Mouse (Mus musculus) thymus, adult 2 months (tissue): ENCODE measurements around the gene Hoxa7. TPM values are rescaled to one million over a fixed set of nuclear protein-coding genes. Genes with fewer than 3 reads are reported as not detected.

ENCODE experiments used
- DNase-seq: peaks from one replicate; pipeline ENCODE4 v3.0.0; 2021
- H3K27ac ChIP-seq: fragments of 200-500 bp; 2 replicates; pipeline ENCODE4 v1.5.1; 2012; ENCODE audit warnings: low read length, control low read depth; ENCODE audit not compliant: control insufficient read depth, insufficient read depth
- H3K27me3 ChIP-seq: fragments of 200-500 bp; 2 replicates; pipeline ENCODE4 v1.6.1; 2012; ENCODE audit warnings: mild to moderate bottlenecking, low read length, moderate library complexity, mixed read lengths; ENCODE audit not compliant: control insufficient read depth, insufficient read depth
- H3K36me3 ChIP-seq: fragments of 200-500 bp; 2 replicates; pipeline ENCODE4 v1.6.1; 2012; ENCODE audit warnings: mild to moderate bottlenecking, low read length, moderate library complexity; ENCODE audit not compliant: control insufficient read depth, insufficient read depth
- H3K4me1 ChIP-seq: fragments of 200-500 bp; replicated peaks from 2 replicates; pipeline ENCODE4 v1.6.1; 2012; ENCODE audit warnings: low read length; ENCODE audit not compliant: control insufficient read depth, insufficient read depth
- H3K4me3 ChIP-seq: fragments of 200-500 bp; 2 replicates; pipeline ENCODE4 v1.5.1; 2012; ENCODE audit warnings: mild to moderate bottlenecking, low read length, control low read depth, moderate library complexity; ENCODE audit not compliant: control insufficient read depth, insufficient read depth
- CTCF ChIP-seq: fragments of 200-500 bp; IDR thresholded peaks from 2 replicates; pipeline ENCODE4 v1.5.1; 2012; ENCODE audit warnings: mild to moderate bottlenecking, control low read depth, low read length, moderate library complexity, borderline replicate concordance; ENCODE audit not compliant: control insufficient read depth, poor library complexity, insufficient read depth; ENCODE audit errors: extremely low read depth
- POLR2A ChIP-seq: fragments of 200-500 bp; IDR thresholded peaks from 2 replicates; pipeline ENCODE4 v1.6.1; 2012; ENCODE audit warnings: mild to moderate bottlenecking, low read length, control low read depth, moderate library complexity; ENCODE audit not compliant: control insufficient read depth, poor library complexity, insufficient read depth; ENCODE audit errors: extremely low read depth
- WGBS: fragments of 180-500 bp; shearing (Covaris S2); methylation state at CpG from one replicate; pipeline ENCODE4 v1.1.7; 2018; 5-methylcytosine and 5-hydroxymethylcytosine counted together
- polyA plus RNA-seq: library from polyadenylated mRNA; depleted of rRNA; stranded (reverse); fragments of >200 nt; gene quantifications from 2 replicates; pipeline ENCODE4 v1.2.3, GENCODE M21; 2012

Gene Hoxa7
- polyA plus RNA-seq, 1 experiment: 2.5 TPM

GRCm38 (mm10) chr6:52203121-52203370 lies 18.6 kb downstream of the Hoxa7 start:
- Histone ChIP-seq H3K27me3 (no peaks in the 10 kb centered on the region; the same call in 1 of the 2 replicates), H3K4me3 (no peak overlapping the region), H3K27ac (no peak overlapping the region), H3K4me1 (no peaks in the 10 kb centered on the region), H3K36me3 (no peaks in the 10 kb centered on the region)
- no peak for TF ChIP-seq CTCF
- DNase-seq: no peak
- 93% methylated on average over 10 of the region's 10 CpGs for WGBS

- H3K36me3 ChIP-seq: no peaks in the 10 kb centered on the region
- H3K4me1 ChIP-seq: no peaks in the 10 kb centered on the region
- DNase-seq: no peak
- no peak overlapping the region for H3K4me3 ChIP-seq
- no peak overlapping the region for H3K27ac ChIP-seq
- TF ChIP-seq POLR2A: no peak
- 90% methylated on average over 22 of the region's 22 CpGs for WGBS
- H3K27me3 ChIP-seq: no peaks in the 10 kb centered on the region; the same call in 1 of the 2 replicates
These were observed 19.1 kb downstream of the Hoxa7 start for GRCm38 (mm10) chr6:52202362-52203120.

- 89% methylated on average over 1 of the region's 1 CpGs for WGBS
- TF ChIP-seq POLR2A (no peak), CTCF (no peak)
- Histone ChIP-seq H3K36me3 (no peaks in the 10 kb centered on the region), H3K4me1 (no peaks in the 10 kb centered on the region), H3K4me3 (no peak overlapping the region), H3K27me3 (no peaks in the 10 kb centered on the region; the same call in 1 of the 2 replicates), H3K27ac (no peak overlapping the region)
- DNase-seq: no peak
These were observed 20.4 kb downstream of the Hoxa7 start for GRCm38 (mm10) chr6:52201269-52201668.

- Histone ChIP-seq H3K4me3 (no peak overlapping the region), H3K4me1 (no peaks in the 10 kb centered on the region), H3K27ac (no peak overlapping the region), H3K36me3 (no peaks in the 10 kb centered on the region), H3K27me3 (no peaks in the 10 kb centered on the region)
- TF ChIP-seq CTCF: no peak
- no peak for TF ChIP-seq POLR2A
- DNase-seq: no peak
- 95% methylated on average over 10 of the region's 10 CpGs for WGBS
These were observed 20.9 kb downstream of the Hoxa7 start for GRCm38 (mm10) chr6:52200751-52201250.

- Histone ChIP-seq H3K27me3 (no peaks in the 10 kb centered on the region), H3K27ac (no peak overlapping the region)
- 95% methylated on average over 30 of the region's 30 CpGs for WGBS
These were observed 21.4 kb downstream of the Hoxa7 start for GRCm38 (mm10) chr6:52200073-52200750.

GRCm38 (mm10) chr6:52197271-52197670 lies 24.4 kb downstream of the Hoxa7 start:
- Histone ChIP-seq H3K36me3 (no peaks in the 10 kb centered on the region), H3K4me3 (no peak overlapping the region), H3K27me3 (no peaks in the 10 kb centered on the region), H3K27ac (no peak overlapping the region), H3K4me1 (peaks cover 3% of the 10 kb centered on the region)
- no peak for DNase-seq
- no peak for TF ChIP-seq CTCF
- no peak for TF ChIP-seq POLR2A
- 95% methylated on average over 10 of the region's 10 CpGs for WGBS

More at GRCm38 (mm10) chr6:52200073-52200750, 21.4 kb downstream of the Hoxa7 start:
- no peak for DNase-seq
- Histone ChIP-seq H3K4me3 (no peak overlapping the region), H3K4me1 (no peaks in the 10 kb centered on the region), H3K36me3 (no peaks in the 10 kb centered on the region)
- TF ChIP-seq CTCF (no peak), POLR2A (no peak)
